Mouse (Mus musculus) regulatory T cell (primary cell): ENCODE results near the gene Trpv1.

Source experiments
- in situ Hi-C: fragments of 300-600 bp; cut with MboI, MseI; formaldehyde crosslinking; loops from one replicate; pipeline ENCODE4 v1.15.1; 2025; ENCODE audit warnings: high pct_unique_total_duplicates

The Trpv1 gene

DNA sequence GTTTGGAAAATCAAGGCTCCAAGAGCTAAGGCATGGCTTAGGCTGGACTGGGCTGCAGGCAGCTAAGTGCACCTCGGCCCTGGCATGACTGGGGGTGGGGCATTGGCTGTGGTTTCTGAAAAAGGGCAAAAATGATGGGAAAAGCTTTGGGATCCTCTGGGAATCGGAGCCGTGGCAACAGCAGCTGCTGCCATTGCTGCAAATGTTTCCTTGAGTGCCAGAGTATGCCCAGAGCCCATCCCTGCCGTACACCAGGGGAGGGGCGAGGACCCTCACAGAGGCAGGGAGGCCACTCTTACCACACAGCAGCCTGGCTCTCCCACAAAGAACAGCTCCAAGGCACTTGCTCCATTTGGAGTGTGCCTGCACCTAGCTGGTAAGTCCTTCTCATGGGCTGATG, at the start of gene Trpv1:
Trpv1 (plus strand) TSS at position 301 of the 400 bp plus-strand sequence.
- in situ Hi-C loops: no loop called here

DNA sequence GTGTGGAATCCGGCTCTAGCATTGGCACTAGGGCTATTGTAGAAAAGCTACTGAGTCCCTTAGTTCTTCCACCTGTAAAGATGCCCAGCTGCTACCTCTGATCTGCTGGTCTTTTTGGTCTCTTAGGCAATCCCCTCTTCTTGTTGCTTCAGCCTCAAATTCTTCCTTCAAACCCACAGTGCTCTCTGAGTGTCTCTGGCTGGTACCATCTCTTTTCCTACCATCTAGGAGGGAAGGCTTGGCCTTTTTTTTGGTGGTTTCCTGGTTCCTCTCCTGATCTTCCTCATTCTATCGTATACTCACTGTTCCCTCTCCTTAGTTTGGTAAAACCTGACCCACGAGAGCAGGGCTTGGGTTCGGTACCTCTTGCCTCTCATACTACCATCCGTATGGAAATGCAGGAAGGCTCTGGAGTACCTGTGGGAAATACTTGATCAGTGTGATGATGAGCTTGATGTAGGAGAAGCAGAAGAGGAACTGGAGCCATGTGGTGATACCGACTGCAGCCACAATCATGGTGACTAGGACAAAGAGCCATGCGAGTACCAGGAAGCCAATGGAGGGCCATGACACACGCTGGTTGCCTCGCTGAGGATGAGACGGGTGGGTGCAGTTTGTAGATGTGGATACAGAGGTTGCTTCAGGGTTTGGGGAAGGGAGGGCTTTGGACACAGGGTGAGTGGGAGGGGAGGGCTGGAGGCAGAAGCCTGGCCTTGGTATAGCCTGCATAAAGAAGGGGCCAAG, 48.0 kb upstream of the Trpv1 start:
- in situ Hi-C loops: no loop called here

DNA sequence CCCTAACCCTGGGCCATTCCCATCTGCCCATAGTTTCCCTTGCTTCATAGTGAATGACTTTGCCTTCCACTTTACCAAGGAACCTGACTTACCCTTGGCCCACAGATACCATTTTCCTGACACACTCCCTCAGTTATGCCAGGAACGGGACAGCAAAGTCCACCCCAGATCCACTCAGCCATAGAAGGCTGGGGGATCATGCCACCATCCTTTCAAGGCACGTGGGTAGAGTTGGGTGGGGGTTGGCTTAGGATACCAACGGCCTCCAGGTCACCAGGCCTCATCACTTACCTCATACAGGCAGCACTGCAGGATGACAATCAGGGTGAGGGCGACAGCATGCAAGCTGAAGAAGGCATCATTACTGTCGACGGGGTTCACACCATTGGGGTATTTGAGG, 46.9 kb upstream of the Trpv1 start:
- in situ Hi-C loops: no loop called here

DNA sequence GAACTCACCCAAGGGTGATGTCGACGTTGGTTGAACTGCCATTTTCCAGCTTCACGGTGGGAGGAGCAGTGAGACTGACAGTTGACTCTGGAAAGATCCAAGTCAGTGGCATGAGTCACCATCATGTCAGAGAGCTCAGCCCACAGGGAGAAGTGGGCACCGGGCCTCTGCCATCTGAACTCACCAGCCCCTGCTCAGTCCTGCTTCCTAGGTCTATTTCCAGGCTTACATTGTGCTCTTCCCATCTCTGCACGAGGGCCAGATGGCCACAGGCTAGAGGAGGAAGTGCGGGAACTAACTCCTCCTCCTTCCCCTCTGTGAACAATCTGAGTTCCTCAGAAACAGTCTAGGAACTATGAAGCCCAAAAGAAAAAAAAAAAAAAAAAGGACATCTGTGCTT, 41.0 kb upstream of the Trpv1 start:
- in situ Hi-C loops: no loop called here

DNA sequence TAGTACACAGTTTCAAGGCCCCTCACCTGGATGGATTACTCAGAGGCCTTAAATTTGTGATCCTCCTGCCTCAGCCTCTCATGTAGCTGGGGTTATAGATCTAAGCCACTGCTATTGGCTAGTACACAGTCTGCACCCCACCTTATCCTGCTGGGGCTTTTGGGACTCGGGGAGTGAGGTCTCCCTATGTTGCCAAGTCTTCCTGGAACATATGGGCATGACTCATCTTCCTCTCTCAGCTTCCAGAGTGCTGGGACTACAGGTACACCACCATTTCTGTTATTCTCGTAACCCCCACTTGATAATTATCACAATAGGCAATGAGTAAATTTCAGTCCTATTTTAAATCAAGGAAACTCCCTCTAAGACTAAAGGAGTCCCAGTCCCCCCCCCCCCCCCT, 39.6 kb upstream of the Trpv1 start:
- in situ Hi-C loops: no loop called here

DNA sequence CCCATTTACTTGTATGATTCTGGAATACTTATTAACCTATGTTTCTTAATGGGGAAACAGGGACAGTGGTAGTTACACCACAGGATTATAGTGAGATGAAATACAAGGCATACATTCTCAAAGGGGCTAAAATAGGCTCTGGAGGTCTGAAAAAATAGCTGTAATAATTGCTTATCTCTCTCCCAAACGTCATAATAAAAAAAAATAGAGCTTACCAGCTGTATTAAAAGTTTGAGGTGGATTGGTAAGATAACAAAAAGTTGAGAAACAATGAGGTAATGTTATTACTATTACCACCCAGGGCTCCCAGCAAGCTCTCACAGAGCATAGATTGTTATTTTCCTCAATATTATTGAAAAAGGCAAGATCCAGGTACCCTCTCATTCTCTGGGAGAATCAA, 35.9 kb upstream of the Trpv1 start:
- in situ Hi-C loops: no loop called here

DNA sequence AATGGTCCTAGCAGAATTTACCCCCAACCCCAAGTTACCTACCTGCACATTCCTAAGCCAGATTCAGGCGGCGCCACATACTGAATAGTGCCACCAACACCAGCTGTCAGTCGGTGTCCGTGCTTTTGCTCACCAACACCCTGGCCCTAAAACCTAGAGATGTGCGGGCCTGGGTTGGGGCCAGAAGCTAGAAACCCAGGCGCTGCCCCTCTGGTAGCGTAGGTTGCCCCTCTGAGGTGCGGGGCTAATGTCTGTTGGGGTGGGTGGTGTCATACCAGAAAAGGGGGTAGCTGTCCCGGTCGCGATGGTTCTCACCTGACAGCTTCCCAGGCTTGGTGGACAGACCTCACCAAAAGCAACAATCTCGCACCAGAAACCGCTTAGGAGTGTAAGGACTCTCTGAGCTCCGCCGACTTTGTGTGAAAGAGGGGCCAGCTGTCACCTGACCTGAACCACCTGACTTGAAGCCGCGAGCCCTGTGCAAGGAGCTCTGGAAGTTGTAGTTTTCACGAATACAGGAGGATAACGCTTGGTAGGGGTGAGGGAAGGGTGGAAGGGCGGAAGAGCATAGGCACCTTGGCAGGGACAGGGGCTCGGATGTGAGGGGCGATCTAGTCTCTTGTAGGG, 35.4 kb upstream of the Trpv1 start, which contains the start of gene Ctns:
Ctns (minus strand) TSS at position 440 of the 627 bp plus-strand sequence.
- in situ Hi-C loops: no loop called here

DNA sequence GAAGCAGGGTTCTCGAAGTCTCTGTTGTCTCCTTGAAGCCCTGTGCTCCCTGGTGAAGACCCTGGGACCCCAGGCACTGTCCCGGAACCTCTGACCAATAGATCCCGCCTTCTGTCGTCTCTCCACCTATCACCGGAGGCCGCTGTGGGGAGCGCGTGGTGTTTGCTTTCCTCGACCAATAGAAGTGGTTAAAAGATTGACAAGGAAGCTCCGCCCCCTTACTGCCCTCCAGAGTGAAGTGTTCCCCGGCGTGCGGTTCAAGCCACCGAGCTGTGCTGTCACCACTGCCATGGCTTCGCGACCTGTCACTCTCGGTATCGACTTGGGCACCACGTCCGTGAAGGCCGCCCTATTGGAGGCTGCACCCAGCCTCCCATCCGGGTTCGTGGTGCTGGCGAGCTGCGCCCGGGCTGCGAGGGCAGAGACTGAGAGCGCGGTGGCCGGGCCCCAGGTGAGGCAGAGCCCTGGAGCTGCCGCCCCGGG, 34.8 kb upstream of the Trpv1 start, which contains the start of gene Shpk:
Shpk (plus strand) TSS at position 231 of the 483 bp plus-strand sequence.
- in situ Hi-C loops: no loop called here

DNA sequence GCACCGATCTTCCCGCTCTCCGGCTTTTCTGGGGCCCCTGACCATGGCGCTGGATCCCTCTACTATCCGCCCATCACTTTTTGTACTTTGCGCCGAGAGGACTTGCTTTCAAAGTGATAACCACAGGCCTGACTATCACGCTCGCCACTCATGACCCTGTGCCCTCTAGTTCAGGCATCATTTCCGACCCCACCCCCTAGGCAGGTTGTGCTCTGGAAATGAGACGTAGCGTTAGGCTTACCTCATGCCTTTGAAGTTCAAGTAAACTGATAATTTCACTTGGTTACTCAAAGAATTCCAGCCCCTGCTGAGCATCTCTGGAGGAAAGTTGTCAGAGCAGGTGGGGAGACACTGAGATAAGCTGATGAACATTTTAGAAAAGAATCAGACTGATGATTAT, 34.2 kb upstream of the Trpv1 start:
- in situ Hi-C loops: no loop called here

DNA sequence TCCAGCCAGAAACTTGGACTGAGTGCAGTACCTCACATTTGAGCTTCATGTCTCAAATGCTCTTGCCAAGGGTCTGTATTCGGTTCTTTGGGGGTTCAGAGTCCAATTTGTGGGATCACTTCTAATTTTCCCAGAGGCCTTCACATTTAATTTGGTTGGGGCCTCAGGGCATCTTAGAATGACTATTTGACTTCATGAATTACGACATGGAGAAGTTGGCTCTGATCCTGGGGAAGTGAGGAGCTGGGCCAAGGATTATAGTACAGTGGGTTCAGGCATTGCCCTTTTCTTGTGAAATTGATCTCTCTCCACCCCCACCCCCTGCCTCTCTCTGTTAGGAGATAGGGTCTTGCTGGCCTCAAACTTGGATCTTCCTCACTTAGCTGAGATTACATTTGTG, 33.1 kb upstream of the Trpv1 start:
- in situ Hi-C loops: no loop called here

DNA sequence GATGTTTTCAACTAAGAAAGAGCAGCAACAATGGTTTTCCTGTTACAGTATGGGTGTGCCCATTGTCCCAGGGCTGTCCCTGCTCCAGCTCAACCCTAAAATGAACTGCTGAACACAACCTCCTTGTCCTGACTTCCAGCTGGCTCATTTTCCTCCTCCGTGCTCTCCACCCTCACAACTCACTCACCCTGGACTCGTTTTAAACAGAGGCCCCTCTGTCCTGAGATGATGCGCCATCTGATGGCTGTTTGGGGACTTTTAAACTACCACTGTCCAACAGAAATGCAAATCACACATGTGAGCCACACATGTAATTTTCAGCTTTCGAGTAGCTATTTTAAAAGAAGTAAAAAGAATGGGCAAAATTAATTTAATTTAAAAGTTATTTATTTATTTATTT, 32.5 kb upstream of the Trpv1 start:
- in situ Hi-C loops: no loop called here

DNA sequence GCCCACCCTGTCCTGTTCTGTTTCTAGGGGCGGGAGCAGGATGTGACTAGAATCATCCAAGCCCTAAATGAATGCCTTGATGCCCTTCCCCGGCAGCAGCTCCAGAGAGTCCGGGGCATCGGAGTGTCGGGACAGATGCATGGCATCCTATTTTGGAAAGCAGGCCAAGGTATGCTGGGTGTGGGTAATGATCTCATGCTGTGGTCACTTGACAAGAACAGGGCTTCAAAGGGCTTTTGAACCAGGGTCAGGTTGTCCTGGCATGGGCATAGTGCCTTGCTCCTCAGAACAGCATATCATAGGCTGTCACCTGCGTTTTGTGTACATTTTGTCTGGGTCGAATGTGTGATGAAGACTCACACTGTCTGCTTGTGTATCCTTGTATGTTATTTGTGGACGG, 30.2 kb upstream of the Trpv1 start:
- in situ Hi-C loops: no loop called here

DNA sequence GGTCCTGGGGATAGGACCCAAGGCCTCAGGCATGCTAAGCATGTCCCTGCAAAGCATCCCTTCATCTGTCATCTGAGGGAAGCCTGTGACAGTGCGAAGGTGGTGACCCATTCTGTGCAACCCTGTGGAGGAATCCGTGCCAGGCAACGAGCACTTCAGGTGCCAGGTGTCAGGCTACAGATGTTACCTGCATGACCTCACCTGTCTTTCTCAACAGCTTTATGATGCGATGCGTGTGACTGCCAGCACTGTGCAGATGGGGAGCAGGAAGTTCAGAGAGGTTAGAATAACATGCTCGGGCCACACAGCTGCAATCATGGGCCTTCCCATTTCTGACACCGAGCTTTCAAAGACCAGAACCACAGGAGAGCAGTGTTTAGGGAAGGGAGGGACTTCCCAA, 28.9 kb upstream of the Trpv1 start:
- in situ Hi-C loops: no loop called here

DNA sequence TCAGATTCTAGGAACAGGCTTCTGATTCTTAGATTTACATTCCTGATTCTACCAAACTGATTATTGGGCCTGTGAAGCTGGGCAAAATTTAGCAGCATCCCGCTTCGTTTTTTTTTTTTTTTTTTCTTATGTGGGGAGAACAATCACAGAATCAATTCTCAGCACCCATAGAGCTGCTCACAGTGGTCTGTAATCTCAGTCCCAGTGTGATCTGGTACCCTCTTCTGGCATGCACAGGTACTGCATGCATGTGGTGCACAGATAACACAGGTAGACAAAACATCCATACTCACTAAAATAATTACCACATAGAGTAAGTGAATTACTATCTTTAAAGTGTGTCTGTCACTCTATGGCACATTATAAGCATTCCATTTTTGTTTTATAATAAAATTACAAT, 26.5 kb upstream of the Trpv1 start:
- in situ Hi-C loops: no loop called here

DNA sequence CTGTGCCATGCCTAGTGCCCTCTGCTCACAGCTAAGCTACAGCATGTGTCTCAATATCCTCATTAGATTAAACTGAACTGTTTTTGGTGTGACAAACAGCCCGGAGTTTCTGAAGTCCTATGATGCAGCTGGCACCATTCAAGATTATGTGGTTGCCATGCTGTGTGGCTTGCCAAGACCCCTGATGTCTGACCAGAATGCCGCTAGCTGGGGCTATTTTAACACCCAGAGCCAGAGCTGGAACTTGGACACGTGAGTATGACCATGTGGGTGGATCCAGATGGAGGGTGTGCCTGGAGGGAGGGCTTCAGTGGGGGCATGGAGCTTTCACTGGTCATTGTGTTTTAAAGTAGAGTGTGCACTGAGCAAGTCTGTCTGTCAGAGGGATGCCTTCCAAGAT, 20.1 kb upstream of the Trpv1 start:
- in situ Hi-C loops: no loop called here

DNA sequence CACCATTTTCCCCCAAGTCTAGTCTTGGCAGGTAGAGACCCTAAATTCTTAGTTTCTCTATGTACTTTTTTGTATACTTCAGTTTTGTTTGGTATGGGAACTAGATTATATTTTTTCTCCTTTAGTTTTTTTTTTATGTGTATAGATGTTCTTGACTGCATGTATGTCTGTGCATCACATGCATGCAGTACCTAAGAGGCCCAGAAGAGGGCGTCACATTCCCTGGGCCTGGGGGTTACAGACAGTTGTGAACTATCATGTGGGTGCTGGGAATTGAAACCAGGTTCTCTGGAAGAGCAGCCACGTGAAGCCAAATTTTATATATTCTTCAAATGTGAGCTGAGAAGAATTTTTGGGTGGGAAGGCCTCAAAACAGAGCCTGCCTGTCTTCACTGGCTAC, 14.4 kb upstream of the Trpv1 start:
- in situ Hi-C loops: no loop called here

DNA sequence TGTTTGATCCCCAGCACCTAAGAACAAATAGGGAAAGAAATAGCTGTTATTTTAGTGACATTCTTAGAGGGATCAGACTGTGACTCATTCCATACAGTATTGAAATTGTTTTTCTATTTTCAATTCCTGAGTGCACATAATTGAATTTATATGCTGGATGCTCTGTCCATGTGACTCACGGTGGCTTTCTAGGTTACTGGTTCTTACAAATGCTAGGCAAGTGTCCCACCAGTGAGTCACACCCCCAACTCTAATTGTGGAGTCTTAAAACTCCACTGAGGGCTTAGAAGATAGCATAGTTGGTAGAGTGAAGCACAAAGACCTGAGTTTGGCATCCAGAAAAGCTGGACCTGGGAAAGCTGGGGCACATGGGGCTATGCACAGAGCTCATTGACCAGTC, 13.4 kb upstream of the Trpv1 start:
- in situ Hi-C loops: no loop called here

DNA sequence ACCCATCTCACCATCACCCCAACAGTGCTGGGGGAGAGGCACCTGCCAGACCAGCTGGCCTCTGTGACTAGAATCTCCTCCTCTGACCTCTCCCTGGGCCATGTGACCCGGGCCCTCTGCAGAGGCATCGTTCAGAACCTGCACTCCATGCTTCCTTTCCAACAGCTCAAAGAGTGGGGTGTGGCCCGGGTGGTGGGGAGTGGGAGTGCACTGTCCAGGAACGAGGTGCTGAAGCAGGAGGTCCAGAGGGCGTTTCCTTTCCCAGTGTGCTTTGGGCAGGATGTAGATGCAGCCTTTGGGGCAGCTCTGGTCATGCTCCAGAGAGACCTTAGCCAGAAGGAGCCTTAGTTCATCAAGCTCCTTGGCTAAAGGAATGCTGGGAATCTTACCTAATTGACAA, 11.2 kb upstream of the Trpv1 start:
- in situ Hi-C loops: no loop called here

DNA sequence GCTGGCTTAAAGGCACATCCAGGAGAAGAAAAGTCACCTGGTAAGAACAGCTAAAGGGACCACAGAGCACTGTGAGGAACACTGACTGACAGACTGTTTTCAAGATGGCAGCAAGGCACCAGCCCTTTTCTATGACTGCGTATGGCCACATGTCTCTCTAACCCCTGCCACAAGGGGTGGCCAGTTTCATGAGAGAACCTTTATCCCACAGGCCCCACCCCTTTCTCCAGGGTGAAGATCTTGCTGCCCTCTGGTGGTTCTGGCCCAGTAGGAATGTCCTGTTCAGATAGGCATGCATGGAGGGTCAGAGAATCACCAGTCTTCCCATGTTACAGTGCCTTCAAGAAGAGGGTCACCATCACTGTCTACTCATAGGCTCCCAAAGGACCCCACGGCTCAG, 10.1 kb upstream of the Trpv1 start:
- in situ Hi-C loops: no loop called here

DNA sequence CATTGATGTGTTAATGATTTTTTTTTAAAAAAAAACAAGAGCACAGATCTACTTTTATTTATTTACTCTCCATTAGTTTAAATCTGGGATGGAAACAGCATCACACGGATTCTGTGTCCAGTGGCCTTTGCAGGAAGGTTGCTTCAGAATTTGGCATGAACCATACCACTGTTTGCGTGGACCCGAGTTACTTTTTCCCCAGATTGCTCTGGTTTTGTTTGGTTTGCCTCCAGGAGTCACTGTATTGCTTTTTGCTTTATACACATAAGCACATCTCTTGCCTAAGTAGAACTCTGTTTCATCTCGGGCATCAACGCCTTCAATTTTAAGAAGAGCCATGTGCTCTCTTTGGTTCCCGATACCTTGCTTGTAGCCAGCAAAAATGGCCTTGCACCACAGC, 8.2 kb upstream of the Trpv1 start:
- in situ Hi-C loops: no loop called here

DNA sequence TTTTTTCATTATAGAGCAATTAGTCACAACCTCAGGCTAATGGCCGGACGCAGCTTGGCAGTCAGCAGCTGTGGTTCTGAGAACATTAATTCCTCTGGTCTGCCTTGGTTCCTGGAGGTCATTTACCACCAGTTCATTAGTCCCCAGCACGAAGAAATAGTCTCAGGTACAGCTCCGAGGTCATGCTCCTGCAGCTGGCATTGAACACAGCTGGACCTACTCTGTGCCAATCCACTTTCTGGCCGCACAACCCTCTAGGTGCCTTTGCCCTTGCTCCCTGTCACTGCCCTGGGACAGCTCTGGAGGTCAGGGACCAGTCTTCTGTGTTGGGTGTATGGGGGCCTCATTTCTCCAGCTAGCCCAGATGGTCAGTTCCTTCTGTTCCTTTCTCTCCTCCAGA, 5.2 kb upstream of the Trpv1 start:
- in situ Hi-C loops: no loop called here

DNA sequence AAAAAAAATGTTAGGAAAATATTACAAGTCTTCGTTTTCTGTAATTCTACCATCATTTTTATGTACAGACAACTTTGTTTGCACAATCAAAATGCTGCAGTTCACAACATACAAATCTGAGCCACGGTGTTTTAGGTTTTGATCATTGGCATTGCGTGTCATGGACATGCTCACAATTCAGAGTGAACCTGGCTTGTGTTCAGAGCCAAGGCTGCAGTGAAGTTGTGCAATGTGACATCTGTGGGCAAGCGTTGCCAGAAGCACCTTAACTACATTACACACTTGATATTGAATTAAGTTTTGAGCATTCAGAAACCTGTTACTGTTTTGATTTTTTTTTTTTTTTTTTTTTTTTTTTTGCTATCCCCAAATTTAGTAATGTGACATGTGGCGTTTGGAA, 4.0 kb upstream of the Trpv1 start:
- in situ Hi-C loops: no loop called here

DNA sequence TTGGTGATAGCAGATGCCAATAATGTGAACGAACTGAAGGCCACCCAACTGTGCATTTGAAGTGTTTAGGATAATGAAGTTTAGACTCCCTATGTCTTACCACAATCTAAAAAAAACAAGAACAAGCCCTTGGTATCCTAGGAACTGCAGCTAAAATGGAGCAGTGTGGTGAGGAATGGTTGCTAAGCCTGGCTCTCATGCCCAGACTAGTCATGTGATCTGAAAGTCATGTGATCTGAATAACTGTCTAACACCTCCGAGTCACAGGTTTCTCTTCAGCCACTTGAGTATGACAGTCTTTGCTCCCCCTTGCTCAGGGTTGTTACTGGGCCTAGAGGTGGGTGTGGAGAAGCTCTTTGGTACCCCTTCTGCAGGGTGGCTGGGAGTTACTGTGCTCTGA, 1.6 kb upstream of the Trpv1 start:
- in situ Hi-C loops: no loop called here
